Mouse (Mus musculus): ENCODE measurements around the gene Inca1.

- TF ChIP-seq GATA1 (IDR thresholded peaks at IDR 0.05; ENCODE audit: borderline replicate concordance, low read length) (no peak), FLI1 (IDR thresholded peaks at IDR 0.05; ENCODE audit: low read length) (no peak)
Measured at GRCm38 (mm10) chr11:70683640-70684039, 16.3 kb downstream of the Inca1 start.

Data from megakaryocyte, embryonic 14.5 days (primary cell).